Mouse (Mus musculus): Measurements from ENCODE around the gene Rbbp5. TPM values are rescaled to one million over a fixed set of nuclear protein-coding genes. Genes with fewer than 3 reads are reported as not detected.

The Rbbp5 gene
- polyA plus RNA-seq, 1 experiment from 2014 or later = 62.0 TPM

GRCm38 (mm10) chr1:132525832-132526231, 48.7 kb downstream of the Rbbp5 start:
- Histone ChIP-seq H3K27ac (replicated peaks) (peak overlapping the region; percentile 79), H3K36me3 (peaks cover 31% of the 10 kb centered on the region), H3K4me2 (replicated peaks) (peak overlapping the region; percentile 3; the same call in 1 of the 2 replicates), H3K9ac (replicated peaks) (peak overlapping the region; percentile 37; the same call in 1 of the 2 replicates), H3K27me3 (peaks cover 7% of the 10 kb centered on the region; the same call in 1 of the 2 replicates), H3K4me3 (no peak overlapping the region), H3K9me3 (no peaks in the 10 kb centered on the region), H3K4me1 (peaks cover 32% of the 10 kb centered on the region)
- ATAC-seq (ENCODE audit: low FRiP score, low read depth) = peak; percentile 16; the same call in 1 of the 2 replicates
- 10% methylated on average over 10 of the region's 10 CpGs for WGBS

- peaks cover 7% of the 10 kb centered on the region; the same call in 1 of the 2 replicates for H3K27me3 ChIP-seq
- no peak overlapping the region for H3K4me3 ChIP-seq
- no peak overlapping the region for H3K9ac ChIP-seq (replicated peaks)
- H3K9me3 ChIP-seq = no peaks in the 10 kb centered on the region
- H3K27ac ChIP-seq (replicated peaks) = no peak overlapping the region
- H3K36me3 ChIP-seq = peaks cover 19% of the 10 kb centered on the region
- ATAC-seq (ENCODE audit: low FRiP score, low read depth) = no peak
- peaks cover 40% of the 10 kb centered on the region for H3K4me1 ChIP-seq
- no peak overlapping the region for H3K4me2 ChIP-seq (replicated peaks)
- WGBS = 96% methylated on average over 13 of the region's 13 CpGs
Observed at GRCm38 (mm10) chr1:132528071-132528470, 50.9 kb downstream of the Rbbp5 start.

- H3K4me3 ChIP-seq = no peak overlapping the region
- no peak overlapping the region for H3K9ac ChIP-seq (replicated peaks)
- no peak for ATAC-seq (ENCODE audit: low FRiP score, low read depth)
- no peaks in the 10 kb centered on the region for H3K9me3 ChIP-seq
- WGBS = 90% methylated on average over 19 of the region's 19 CpGs
- peaks cover 47% of the 10 kb centered on the region for H3K4me1 ChIP-seq
- H3K36me3 ChIP-seq = peaks cover 19% of the 10 kb centered on the region
- peaks cover 7% of the 10 kb centered on the region for H3K27me3 ChIP-seq
- no peak overlapping the region for H3K27ac ChIP-seq (replicated peaks)
- H3K4me2 ChIP-seq (replicated peaks) = no peak overlapping the region
Observed at GRCm38 (mm10) chr1:132528647-132529334, 51.6 kb downstream of the Rbbp5 start.

GRCm38 (mm10) chr1:132530631-132531191, 53.5 kb downstream of the Rbbp5 start:
- Histone ChIP-seq H3K4me3 (no peak overlapping the region), H3K9me3 (no peaks in the 10 kb centered on the region), H3K27me3 (no peaks in the 10 kb centered on the region; the same call in 1 of the 2 replicates), H3K4me2 (replicated peaks) (no peak overlapping the region), H3K27ac (replicated peaks) (peak overlapping the region; percentile 80), H3K9ac (replicated peaks) (no peak overlapping the region), H3K36me3 (peaks cover 19% of the 10 kb centered on the region), H3K4me1 (peaks cover 54% of the 10 kb centered on the region)
- peak; percentile 84 for ATAC-seq (ENCODE audit: low FRiP score, low read depth)
- WGBS = 1% methylated on average over 5 of the region's 5 CpGs

- Histone ChIP-seq H3K4me1 (peaks cover 48% of the 10 kb centered on the region), H3K36me3 (peaks cover 10% of the 10 kb centered on the region), H3K9ac (replicated peaks) (no peak overlapping the region), H3K4me2 (replicated peaks) (no peak overlapping the region), H3K9me3 (no peaks in the 10 kb centered on the region), H3K27ac (replicated peaks) (peak overlapping the region; percentile 80), H3K4me3 (no peak overlapping the region), H3K27me3 (no peaks in the 10 kb centered on the region; the same call in 1 of the 2 replicates)
- no peak for ATAC-seq (ENCODE audit: low FRiP score, low read depth)
- WGBS = 71% methylated on average over 9 of the region's 9 CpGs
Observed at GRCm38 (mm10) chr1:132532521-132532920, 55.4 kb downstream of the Rbbp5 start.

- Histone ChIP-seq H3K27ac (replicated peaks) (peak overlapping the region; percentile 80), H3K9me3 (no peaks in the 10 kb centered on the region), H3K36me3 (peaks cover 5% of the 10 kb centered on the region; the same call in 1 of the 2 replicates), H3K9ac (replicated peaks) (no peak overlapping the region), H3K27me3 (peaks cover 5% of the 10 kb centered on the region; the same call in 1 of the 2 replicates), H3K4me1 (peaks cover 52% of the 10 kb centered on the region), H3K4me3 (no peak overlapping the region), H3K4me2 (replicated peaks) (peak overlapping the region; percentile 21; the same call in 1 of the 2 replicates)
- WGBS = 6% methylated on average over 7 of the region's 8 CpGs
- 0 out of 2 replicates have a peak, but pooled peaks have one; percentile 3 for ATAC-seq (ENCODE audit: low FRiP score, low read depth)
Observed at GRCm38 (mm10) chr1:132533840-132534239, 56.7 kb downstream of the Rbbp5 start.

- Histone ChIP-seq H3K4me3 (no peak overlapping the region), H3K36me3 (0 out of 2 replicates have a peak, but pooled peaks cover 3% of the 10 kb centered on the region), H3K9ac (replicated peaks) (no peak overlapping the region), H3K9me3 (no peaks in the 10 kb centered on the region), H3K27me3 (peaks cover 17% of the 10 kb centered on the region), H3K4me1 (peaks cover 51% of the 10 kb centered on the region), H3K4me2 (replicated peaks) (no peak overlapping the region), H3K27ac (replicated peaks) (peak overlapping the region; percentile 80; the same call in 1 of the 2 replicates)
- no peak for ATAC-seq (ENCODE audit: low FRiP score, low read depth)
- 96% methylated on average over 4 of the region's 4 CpGs for WGBS
Observed at GRCm38 (mm10) chr1:132535541-132535940, 58.4 kb downstream of the Rbbp5 start.

DNA sequence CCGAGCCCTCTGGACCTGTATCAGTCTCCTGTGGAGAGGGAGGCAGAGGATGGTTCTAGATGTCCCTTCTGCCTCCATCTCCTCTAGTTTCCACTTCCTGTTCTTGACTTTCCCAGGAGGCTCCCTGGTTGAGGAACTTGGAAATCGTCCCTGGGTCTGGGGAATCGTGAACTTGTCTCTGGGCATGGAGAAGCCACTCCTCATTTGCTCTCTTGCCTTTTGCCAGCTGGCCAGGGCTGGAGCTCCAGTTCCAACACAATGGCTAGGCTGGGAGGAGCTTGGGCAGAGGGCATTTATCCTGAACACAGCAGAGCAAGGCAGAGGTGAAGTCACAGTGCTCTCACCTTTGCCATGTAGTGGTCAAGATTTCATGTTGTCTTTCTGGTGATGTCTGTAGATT, 59.3 kb downstream of the Rbbp5 start:
- Histone ChIP-seq H3K27me3 (peaks cover 25% of the 10 kb centered on the region), H3K4me2 (replicated peaks) (no peak overlapping the region)

GRCm38 (mm10) chr1:132537736-132538135, 60.6 kb downstream of the Rbbp5 start:
- H3K27ac ChIP-seq (replicated peaks) = no peak overlapping the region
- no peaks in the 10 kb centered on the region for H3K36me3 ChIP-seq
- H3K27me3 ChIP-seq = peaks cover 38% of the 10 kb centered on the region
- H3K9ac ChIP-seq (replicated peaks) = no peak overlapping the region
- no peaks in the 10 kb centered on the region for H3K9me3 ChIP-seq
- no peak for ATAC-seq (ENCODE audit: low FRiP score, low read depth)
- peak overlapping the region; percentile 64; the same call in 1 of the 2 replicates for H3K4me2 ChIP-seq (replicated peaks)
- no peak overlapping the region for H3K4me3 ChIP-seq
- 74% methylated on average over 5 of the region's 5 CpGs for WGBS
- H3K4me1 ChIP-seq = peaks cover 56% of the 10 kb centered on the region

More for the DNA sequence above, 59.3 kb downstream of the Rbbp5 start:
- no peak for ATAC-seq (ENCODE audit: low FRiP score, low read depth)
- Histone ChIP-seq H3K9ac (replicated peaks) (no peak overlapping the region), H3K9me3 (no peaks in the 10 kb centered on the region), H3K36me3 (0 out of 2 replicates have a peak, but pooled peaks cover 3% of the 10 kb centered on the region), H3K27ac (replicated peaks) (no peak overlapping the region), H3K4me1 (peaks cover 51% of the 10 kb centered on the region), H3K4me3 (no peak overlapping the region)
- 85% methylated on average over 3 of the region's 3 CpGs for WGBS

DNA sequence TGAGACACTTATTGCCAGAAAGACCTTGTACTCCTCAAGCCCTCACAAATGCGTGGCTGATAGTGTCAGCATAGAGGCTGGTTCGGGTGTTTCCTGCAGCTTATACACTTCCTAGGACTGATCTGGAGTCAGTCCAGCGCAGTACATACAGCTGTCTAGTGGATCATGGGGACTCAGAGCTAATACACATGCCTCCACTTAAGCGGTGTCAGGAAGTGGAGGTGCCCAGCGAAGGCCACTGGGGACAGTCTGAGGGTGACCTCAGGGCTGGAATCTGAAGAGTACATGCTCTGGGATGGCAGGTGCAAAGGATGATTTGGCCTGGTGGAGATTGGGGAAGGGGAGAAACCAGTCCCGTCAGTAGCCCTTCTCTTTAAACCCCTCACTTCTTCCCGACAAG, 63.5 kb downstream of the Rbbp5 start:
- no peak for ATAC-seq (ENCODE audit: low FRiP score, low read depth)
- H3K9ac ChIP-seq (replicated peaks) = 0 out of 2 replicates have a peak overlapping the region, but pooled peaks have one; percentile 60
- no peaks in the 10 kb centered on the region for H3K9me3 ChIP-seq
- H3K4me2 ChIP-seq (replicated peaks) = peak overlapping the region; percentile 64
- H3K4me3 ChIP-seq = peak overlapping the region; percentile 45
- peaks cover 54% of the 10 kb centered on the region for H3K27me3 ChIP-seq
- H3K36me3 ChIP-seq = no peaks in the 10 kb centered on the region
- no peak overlapping the region; the same call in 1 of the 2 replicates for H3K27ac ChIP-seq (replicated peaks)
- H3K4me1 ChIP-seq = peaks cover 43% of the 10 kb centered on the region
- WGBS = 71% methylated on average over 7 of the region's 7 CpGs

- Histone ChIP-seq H3K9me3 (no peaks in the 10 kb centered on the region), H3K4me3 (peak overlapping the region; percentile 45), H3K27me3 (peaks cover 54% of the 10 kb centered on the region), H3K9ac (replicated peaks) (peak overlapping the region; percentile 60), H3K27ac (replicated peaks) (peak overlapping the region; percentile 30; the same call in 1 of the 2 replicates), H3K36me3 (no peaks in the 10 kb centered on the region), H3K4me2 (replicated peaks) (peak overlapping the region; percentile 64), H3K4me1 (peaks cover 43% of the 10 kb centered on the region)
- ATAC-seq (ENCODE audit: low FRiP score, low read depth) = 0 out of 2 replicates have a peak, but pooled peaks have one; percentile 4
- WGBS = 6% methylated on average over 14 of the region's 14 CpGs
Observed at GRCm38 (mm10) chr1:132541171-132541823, 64.1 kb downstream of the Rbbp5 start.

All from midbrain, embryonic 12.5 days (tissue).